9 mouse cellular contexts compared by ENCODE assay signal in genomic region chr7:123110135-123110534, GRCm38 (mm10). TPM values are rescaled to one million over a fixed set of nuclear protein-coding genes. Genes with fewer than 3 reads are reported as not detected.
DNase-seq lines count a peak whose midpoint lies in the region; ATAC-seq lines count a peak whose summit lies in the region.
"Had no signal": no experiment of that assay in that cellular context is flagged by ENCODE, and none has a peak within 500 bp of the region (broad histone marks: within the 10 kb centered on the region; RNA-seq: fewer than 3 reads in every experiment).

No protein-coding gene starts in this region.

- ATAC-seq in liver, embryonic 12.5 days, result no peak
- ATAC-seq in neural tube, embryonic 15.5 days (ENCODE audit: low FRiP score), result no peak
- ATAC-seq in forebrain, embryonic 11.5 days (replicated peaks; ENCODE audit: low FRiP score), result no peak

- DNase-seq in 3134 (ENCODE audit: extremely low read depth, insufficient read length, low spot score) (peak; percentile 74), adipocyte (ENCODE audit: low spot score) (peak; percentile 72)
- peak; percentile 79 to 80 for DNase-seq in heart, adult 9 months (ENCODE audit: low spot score in 2 of 2)
- no peak for DNase-seq in forebrain, embryonic 11.5 days (ENCODE audit: low spot score)
- DNase-seq in frontal cortex, postnatal 36 days (ENCODE audit: low spot score in 2 of 2), result no peak
- no peak for DNase-seq in frontal cortex, postnatal 25 days (ENCODE audit: low spot score in 2 of 2)
- DNase-seq: kidney, postnatal 10 days had no signal

- 0 out of 2 replicates have a peak overlapping the region, but pooled peaks have one; percentile 43 for H3K27ac ChIP-seq in liver, embryonic 12.5 days
- H3K27ac ChIP-seq in neural tube, embryonic 15.5 days (replicated peaks), result no peak overlapping the region
- no peak overlapping the region for H3K27ac ChIP-seq in forebrain, embryonic 11.5 days (ENCODE audit: low read depth, low read length)

- peak overlapping the region; percentile 8; the same call in 1 of the 2 replicates for H3K4me2 ChIP-seq in liver, embryonic 12.5 days
- no peak overlapping the region for H3K4me2 ChIP-seq in neural tube, embryonic 15.5 days
- H3K4me2 ChIP-seq in forebrain, embryonic 11.5 days (ENCODE audit: low read depth, low read length, severe bottlenecking), result no peak overlapping the region

- no peak overlapping the region for H3K9ac ChIP-seq in liver, embryonic 12.5 days
- no peak overlapping the region for H3K9ac ChIP-seq in neural tube, embryonic 15.5 days (replicated peaks)
- H3K9ac ChIP-seq in forebrain, embryonic 11.5 days (ENCODE audit: low read length), result no peak overlapping the region

- WGBS in liver, embryonic 12.5 days (ENCODE audit: insufficient replicate concordance), result 44% methylated on average over 3 of the region's 3 CpGs
- 74% methylated on average over 3 of the region's 3 CpGs for WGBS in neural tube, embryonic 15.5 days
- WGBS in forebrain, embryonic 11.5 days, result 72% methylated on average over 3 of the region's 3 CpGs

- H3K27me3 ChIP-seq in liver, embryonic 12.5 days (replicated peaks), result no peaks in the 10 kb centered on the region
- H3K27me3 ChIP-seq in neural tube, embryonic 15.5 days (replicated peaks), result no peaks in the 10 kb centered on the region
- H3K27me3 ChIP-seq in forebrain, embryonic 11.5 days (ENCODE audit: control insufficient read depth, insufficient read depth, low read length), result no peaks in the 10 kb centered on the region

- no peaks in the 10 kb centered on the region for H3K36me3 ChIP-seq in liver, embryonic 12.5 days
- no peaks in the 10 kb centered on the region for H3K36me3 ChIP-seq in neural tube, embryonic 15.5 days
- no peaks in the 10 kb centered on the region for H3K36me3 ChIP-seq in forebrain, embryonic 11.5 days (ENCODE audit: control insufficient read depth, insufficient read depth, low read length)

- peaks cover 24% of the 10 kb centered on the region for H3K4me1 ChIP-seq in liver, embryonic 12.5 days
- no peaks in the 10 kb centered on the region for H3K4me1 ChIP-seq in neural tube, embryonic 15.5 days
- no peaks in the 10 kb centered on the region; the same call in 1 of the 2 replicates for H3K4me1 ChIP-seq in forebrain, embryonic 11.5 days (replicated peaks; ENCODE audit: control insufficient read depth, insufficient read depth, low read length)

- no peak overlapping the region for H3K4me3 ChIP-seq in liver, embryonic 12.5 days
- H3K4me3 ChIP-seq in neural tube, embryonic 15.5 days (replicated peaks), result no peak overlapping the region
- H3K4me3 ChIP-seq in forebrain, embryonic 11.5 days (ENCODE audit: low read depth, low read length), result no peak overlapping the region

- H3K9me3 ChIP-seq in liver, embryonic 12.5 days (replicated peaks), result no peaks in the 10 kb centered on the region
- no peaks in the 10 kb centered on the region for H3K9me3 ChIP-seq in neural tube, embryonic 15.5 days (replicated peaks)
- H3K9me3 ChIP-seq in forebrain, embryonic 11.5 days (ENCODE audit: control insufficient read depth, low read length), result no peaks in the 10 kb centered on the region

RNA-seq across cellular contexts. Expression of gene Tnrc6a, which starts 13.6 kb away (rescaled TPM):
- polyA plus RNA-seq in liver, embryonic 12.5 days (2016; fragmentation: Nextera tagmentation; extraction: Ambion mirVana), result 24.7 and 29.8 TPM in 2 replicates
- 51.6 and 53.7 TPM in 2 replicates for polyA plus RNA-seq in neural tube, embryonic 15.5 days (2015; fragmentation: Nextera tagmentation; extraction: Ambion mirVana)
- polyA plus RNA-seq in forebrain, embryonic 11.5 days (2014; fragmentation: Nextera tagmentation; extraction: Ambion mirVana), result 51.3 and 53.9 TPM in 2 replicates

Comparison
In these comparisons a context has a peak if more than half of its experiments do, and no peak if none do; other contexts are left out.
1. DNase-seq: peak in 3134 (single experiment), adipocyte (single experiment) and heart, adult 9 months (2 of 2); none in forebrain, embryonic 11.5 days (single experiment), frontal cortex, postnatal 36 days (0 of 2) and frontal cortex, postnatal 25 days (0 of 2).